Mouse (Mus musculus) heart, adult 2 months (tissue): ENCODE results near the gene Mdc1.

Source experiments
- CTCF ChIP-seq: fragments of 200-600 bp; IDR thresholded peaks from 2 replicates; pipeline ENCODE4 v1.8.1; 2022; ENCODE audit warnings: antibody characterized with exemption, mild to moderate bottlenecking, moderate library complexity
- EP300 ChIP-seq: fragments of 200-500 bp; IDR thresholded peaks from 2 replicates; pipeline ENCODE4 v1.6.1; 2011; ENCODE audit warnings: low read depth, low read length, control low read depth; ENCODE audit not compliant: insufficient read depth

- TF ChIP-seq CTCF (peak; percentile 95; the same call in 1 of the 2 replicates), EP300 (no peak)
These were observed 4.9 kb upstream of the Mdc1 start for GRCm38 (mm10) chr17:35836178-35836965.
